Mouse (Mus musculus) limb, embryonic 15.5 days (tissue): Measurements from ENCODE around the gene Tbc1d15. TPM values are rescaled to one million over a fixed set of nuclear protein-coding genes. Genes with fewer than 3 reads are reported as not detected.
A peak's percentile ranks its signal among the peaks of the same experiment; 100 is the strongest.

Experiments used
- ATAC-seq: fragments of 200-750 bp; cut with Nextera tagmentation; 2 replicates; pipeline ENCODE4 v1.8.0; 2017; ENCODE audit warnings: low read depth, moderate TSS enrichment; ENCODE audit not compliant: insufficient number of reproducible peaks, low FRiP score, low TSS enrichment
- H3K27ac ChIP-seq: fragments of 300-500 bp; sonication (generic); 2 replicates; pipeline ENCODE4 v1.5.1; 2015; ENCODE audit warnings: moderate library complexity, mild to moderate bottlenecking, inconsistent platforms
- H3K27me3 ChIP-seq: fragments of 300-500 bp; sonication (generic); 2 replicates; pipeline ENCODE4 v1.6.1; 2015; ENCODE audit warnings: inconsistent platforms
- H3K36me3 ChIP-seq: fragments of 300-500 bp; sonication (generic); 2 replicates; pipeline ENCODE4 v1.6.1; 2015; ENCODE audit warnings: inconsistent platforms
- H3K4me1 ChIP-seq: fragments of 300-500 bp; sonication (generic); 2 replicates; pipeline ENCODE4 v1.6.1; 2015; ENCODE audit warnings: inconsistent platforms
- H3K4me2 ChIP-seq: fragments of 300-500 bp; sonication (generic); 2 replicates; pipeline ENCODE4 v1.6.1; 2015; ENCODE audit warnings: mild to moderate bottlenecking, inconsistent platforms
- H3K4me3 ChIP-seq: fragments of 300-500 bp; sonication (generic); 2 replicates; pipeline ENCODE4 v1.5.1; 2015; ENCODE audit warnings: mild to moderate bottlenecking, inconsistent platforms
- H3K9ac ChIP-seq: fragments of 300-500 bp; sonication (generic); 2 replicates; pipeline ENCODE4 v1.6.1; 2015; ENCODE audit warnings: inconsistent platforms
- H3K9me3 ChIP-seq: fragments of 300-500 bp; sonication (generic); 2 replicates; pipeline ENCODE4 v1.6.1; 2016; ENCODE audit warnings: inconsistent platforms
- WGBS: fragments of 180-500 bp; shearing (Covaris S2); methylation state at CpG from one replicate; pipeline ENCODE4 v1.1.7; 2015; 5-methylcytosine and 5-hydroxymethylcytosine counted together
- polyA plus RNA-seq: library from polyadenylated mRNA; unstranded; fragments of >200 nt; fragmentation: Nextera tagmentation; extraction: Ambion mirVana; gene quantifications from 2 replicates; pipeline ENCODE4 v1.2.1, GENCODE M21; 2015

The Tbc1d15 gene
- polyA plus RNA-seq: 52.5 and 59.9 TPM in 2 replicates

DNA sequence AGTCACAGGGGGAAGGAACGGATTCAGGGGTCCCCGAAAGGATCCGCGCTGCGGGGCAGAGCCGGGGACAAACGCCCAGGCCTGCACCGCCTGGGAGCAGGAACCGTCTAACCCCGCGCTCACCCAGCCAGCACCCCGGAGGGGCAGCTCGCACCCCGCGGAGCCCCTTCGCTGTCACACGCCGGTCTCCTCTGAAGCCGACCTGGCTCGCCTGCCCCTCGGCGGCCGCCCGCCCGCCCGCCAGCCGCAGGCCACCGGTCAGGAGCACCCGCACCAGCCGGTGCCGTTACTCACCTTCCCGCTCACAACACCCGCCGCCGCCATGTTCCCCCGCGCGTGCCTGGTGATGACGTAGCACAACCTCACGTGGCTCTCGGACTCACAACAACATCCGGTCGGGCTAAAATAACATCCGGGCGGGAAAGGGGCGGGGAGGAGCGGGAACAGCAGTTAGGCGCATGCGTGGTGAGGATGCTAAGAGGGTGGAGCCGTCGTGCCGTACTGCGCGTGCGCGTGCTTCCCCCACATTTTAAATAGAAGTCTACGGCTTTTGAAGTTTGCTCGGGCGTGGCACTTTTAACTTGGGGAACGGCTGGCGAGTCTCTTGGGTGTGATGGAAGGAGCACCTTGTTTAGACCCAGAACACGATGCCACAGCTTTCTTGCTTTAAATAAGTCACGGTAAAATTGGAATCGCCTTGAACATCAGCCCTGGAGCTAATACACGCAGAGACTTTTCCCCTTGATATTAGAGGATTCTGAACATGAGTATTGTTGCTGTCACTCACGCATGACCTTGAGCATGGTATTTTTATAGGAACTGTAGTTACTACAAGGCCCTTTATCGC, at the start of gene Tbc1d15:
Gene Tbc1d15 (minus strand): TSS at position 380 of the 847 bp plus-strand sequence.
- no peaks in the 10 kb centered on the region for H3K9me3 ChIP-seq
- peak within 1 kb of the TSS; percentile 73 for H3K4me3 ChIP-seq
- H3K27ac ChIP-seq: peak within 1 kb of the TSS; percentile 74
- no peaks in the 10 kb centered on the region for H3K27me3 ChIP-seq
- peak; percentile 93 for ATAC-seq
- H3K36me3 ChIP-seq: no peaks in the 10 kb centered on the region
- under 1% methylated on average over 67 of the region's 67 CpGs for WGBS
- peak within 1 kb of the TSS; percentile 62 for H3K4me2 ChIP-seq
- H3K9ac ChIP-seq: peak within 1 kb of the TSS; percentile 74
- H3K4me1 ChIP-seq: peaks cover 18% of the 10 kb centered on the region

DNA sequence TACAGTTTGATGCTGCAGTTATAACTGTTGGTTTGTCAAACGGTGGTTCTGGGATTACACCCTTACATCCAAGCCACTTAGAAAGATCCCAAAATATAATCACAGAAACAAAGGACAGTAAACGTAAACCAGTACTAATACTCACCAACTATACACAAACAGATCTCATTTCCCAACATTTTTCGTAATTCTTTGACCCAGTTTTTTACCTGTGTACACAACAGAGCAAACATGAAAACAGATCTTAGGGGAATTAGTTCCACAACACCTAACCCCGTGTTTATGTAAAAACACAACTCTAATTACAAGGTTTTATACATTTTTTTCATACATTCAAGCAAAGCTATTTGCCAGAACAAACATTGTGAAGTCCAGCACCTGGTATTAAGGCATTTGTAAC, 47.4 kb upstream of the Tbc1d15 start:
- Histone ChIP-seq H3K36me3 (peaks cover 57% of the 10 kb centered on the region), H3K4me2 (no peak overlapping the region), H3K9ac (no peak overlapping the region), H3K27ac (no peak overlapping the region), H3K4me1 (no peaks in the 10 kb centered on the region), H3K4me3 (no peak overlapping the region), H3K9me3 (no peaks in the 10 kb centered on the region), H3K27me3 (no peaks in the 10 kb centered on the region)
- WGBS: 87% methylated on average over 4 of the region's 4 CpGs
- ATAC-seq: no peak

- Histone ChIP-seq H3K4me3 (no peak overlapping the region), H3K4me1 (no peaks in the 10 kb centered on the region), H3K9me3 (no peaks in the 10 kb centered on the region), H3K27me3 (no peaks in the 10 kb centered on the region), H3K4me2 (no peak overlapping the region), H3K27ac (no peak overlapping the region), H3K9ac (no peak overlapping the region), H3K36me3 (peaks cover 68% of the 10 kb centered on the region)
- WGBS: 91% methylated on average over 5 of the region's 5 CpGs
- no peak for ATAC-seq
These were observed 46.3 kb upstream of the Tbc1d15 start for GRCm38 (mm10) chr10:115297582-115297981.

DNA sequence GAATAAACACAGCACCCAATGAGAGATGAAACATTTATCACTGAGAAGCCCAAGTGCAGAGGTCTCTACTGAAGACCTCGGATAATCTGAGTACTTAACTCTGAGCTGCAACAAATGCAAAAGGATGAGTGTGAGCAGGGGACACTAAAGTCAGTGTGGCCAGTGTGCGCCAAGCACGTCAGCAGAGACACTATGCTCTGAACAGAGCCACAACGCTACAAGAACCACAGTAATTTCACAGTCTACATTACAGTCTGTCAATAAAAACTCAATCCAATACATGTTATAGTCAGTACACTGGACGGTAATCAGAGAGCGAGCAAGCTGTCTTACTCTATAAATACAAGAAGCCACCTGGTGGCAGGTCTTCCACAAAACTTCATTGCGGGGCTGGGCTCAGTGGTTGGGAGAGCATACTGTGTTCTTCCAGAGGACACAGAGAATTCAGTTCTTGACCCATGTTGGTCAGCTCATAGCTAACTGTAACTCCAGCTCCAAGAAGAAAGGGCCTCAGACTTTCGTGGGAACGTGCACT, 45.2 kb upstream of the Tbc1d15 start:
- no peak for ATAC-seq
- 67% methylated on average over 9 of the region's 9 CpGs for WGBS

DNA sequence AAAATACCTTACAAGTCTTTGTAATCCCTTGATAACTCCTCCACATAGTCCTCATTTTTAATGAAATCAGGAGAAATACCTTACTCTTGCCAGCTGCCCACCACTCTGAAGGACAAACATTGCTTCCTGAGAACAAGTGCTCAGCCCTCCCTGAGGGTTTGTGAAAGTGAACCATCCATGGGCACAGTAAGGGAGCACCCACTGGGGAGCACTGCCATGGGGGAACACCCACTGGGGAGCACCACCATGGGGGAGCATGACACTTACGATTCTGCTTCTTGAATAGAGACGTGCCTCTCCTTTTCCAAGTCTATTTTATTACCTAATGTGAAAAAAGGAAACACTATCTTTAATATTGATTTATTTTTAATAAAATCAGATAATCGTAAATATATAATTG, 43.9 kb upstream of the Tbc1d15 start:
- ATAC-seq: no peak
- H3K4me1 ChIP-seq: no peaks in the 10 kb centered on the region
- H3K9ac ChIP-seq: no peak overlapping the region
- no peak overlapping the region for H3K4me3 ChIP-seq
- no peaks in the 10 kb centered on the region for H3K9me3 ChIP-seq
- H3K27ac ChIP-seq: no peak overlapping the region
- no peaks in the 10 kb centered on the region for H3K27me3 ChIP-seq
- 96% methylated on average over 3 of the region's 3 CpGs for WGBS
- H3K4me2 ChIP-seq: no peak overlapping the region
- peaks cover 71% of the 10 kb centered on the region for H3K36me3 ChIP-seq

More for the DNA sequence above, 45.2 kb upstream of the Tbc1d15 start:
- Histone ChIP-seq H3K36me3 (peaks cover 73% of the 10 kb centered on the region), H3K27ac (no peak overlapping the region), H3K4me2 (no peak overlapping the region), H3K9ac (no peak overlapping the region), H3K4me1 (no peaks in the 10 kb centered on the region), H3K4me3 (no peak overlapping the region), H3K27me3 (no peaks in the 10 kb centered on the region), H3K9me3 (no peaks in the 10 kb centered on the region)

DNA sequence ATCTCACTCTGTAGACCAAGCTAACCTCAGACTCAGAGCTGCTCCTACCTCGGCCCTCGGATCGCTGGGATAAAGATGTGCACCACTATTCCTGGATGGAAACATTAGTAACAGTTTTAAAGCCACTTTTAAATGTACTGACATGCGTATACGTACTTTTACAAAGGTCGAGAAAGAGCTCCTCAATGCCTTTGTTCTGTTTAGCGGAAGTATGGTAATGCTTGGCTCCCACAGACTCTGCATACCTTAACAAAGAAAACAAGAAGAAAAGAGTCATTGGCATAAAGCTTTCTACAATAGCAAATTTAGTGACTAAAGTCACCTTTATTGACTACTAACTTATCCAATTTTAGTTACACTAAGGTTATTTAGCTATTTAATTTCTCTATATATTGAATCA, 43.4 kb upstream of the Tbc1d15 start:
- no peak for ATAC-seq

GRCm38 (mm10) chr10:115293946-115294345, 42.7 kb upstream of the Tbc1d15 start:
- no peaks in the 10 kb centered on the region for H3K9me3 ChIP-seq
- H3K9ac ChIP-seq: no peak overlapping the region
- H3K4me3 ChIP-seq: no peak overlapping the region
- no peak for ATAC-seq
- 88% methylated on average over 7 of the region's 7 CpGs for WGBS
- peaks cover 70% of the 10 kb centered on the region for H3K36me3 ChIP-seq
- no peaks in the 10 kb centered on the region for H3K4me1 ChIP-seq
- no peak overlapping the region for H3K27ac ChIP-seq
- no peaks in the 10 kb centered on the region for H3K27me3 ChIP-seq
- no peak overlapping the region for H3K4me2 ChIP-seq

More for the DNA sequence above, 43.4 kb upstream of the Tbc1d15 start:
- Histone ChIP-seq H3K9me3 (no peaks in the 10 kb centered on the region), H3K4me1 (no peaks in the 10 kb centered on the region), H3K27me3 (no peaks in the 10 kb centered on the region), H3K4me2 (no peak overlapping the region), H3K36me3 (peaks cover 70% of the 10 kb centered on the region), H3K27ac (no peak overlapping the region), H3K4me3 (no peak overlapping the region), H3K9ac (no peak overlapping the region)
- WGBS: 94% methylated on average over 7 of the region's 7 CpGs

DNA sequence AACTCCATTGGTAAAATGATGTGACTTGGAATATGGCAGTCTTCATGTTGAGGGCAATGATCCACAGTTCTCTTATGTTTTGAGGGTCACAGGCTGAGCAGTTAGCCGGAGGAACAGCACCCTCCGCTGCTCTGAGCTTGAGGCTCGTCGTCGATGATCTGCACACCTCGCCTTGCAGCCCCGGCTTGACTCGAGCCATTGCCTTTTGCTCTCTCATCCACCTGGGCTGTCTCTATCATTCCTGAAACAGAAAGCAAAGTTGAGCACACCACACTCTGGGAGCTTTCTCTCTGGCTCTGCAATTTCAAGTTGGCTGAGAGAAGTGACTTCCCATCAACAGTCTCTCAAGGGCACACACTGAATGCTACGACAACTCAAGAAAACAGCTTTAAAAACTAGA, 39.4 kb upstream of the Tbc1d15 start:
- ATAC-seq: no peak
- Histone ChIP-seq H3K9ac (no peak overlapping the region), H3K4me3 (no peak overlapping the region), H3K27me3 (no peaks in the 10 kb centered on the region), H3K9me3 (no peaks in the 10 kb centered on the region), H3K27ac (no peak overlapping the region), H3K36me3 (peaks cover 73% of the 10 kb centered on the region), H3K4me2 (no peak overlapping the region), H3K4me1 (no peaks in the 10 kb centered on the region)
- 95% methylated on average over 9 of the region's 9 CpGs for WGBS

DNA sequence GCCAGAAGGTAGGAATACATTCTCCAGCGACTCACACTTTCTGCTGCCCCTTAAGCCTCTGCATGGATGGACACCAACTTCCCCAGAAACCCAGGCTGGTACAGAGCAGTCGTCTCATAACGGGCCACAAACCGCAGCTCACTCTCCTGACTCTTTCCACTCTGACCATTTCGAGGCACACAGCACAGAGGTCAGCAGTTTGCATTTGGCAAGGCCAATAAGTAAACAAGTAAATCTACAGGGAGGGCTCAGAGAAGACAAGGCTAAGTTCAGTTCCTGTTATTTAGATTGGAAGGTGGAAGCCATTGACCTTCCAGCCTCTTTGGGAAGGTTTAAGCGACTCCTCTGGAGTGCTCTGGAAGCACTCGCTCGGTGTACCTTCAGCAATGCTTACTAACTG, 37.6 kb upstream of the Tbc1d15 start:
- ATAC-seq: no peak
- H3K4me3 ChIP-seq: no peak overlapping the region
- no peaks in the 10 kb centered on the region for H3K27me3 ChIP-seq
- H3K27ac ChIP-seq: no peak overlapping the region
- no peaks in the 10 kb centered on the region for H3K4me1 ChIP-seq
- H3K36me3 ChIP-seq: peaks cover 62% of the 10 kb centered on the region
- no peak overlapping the region for H3K4me2 ChIP-seq
- no peak overlapping the region for H3K9ac ChIP-seq
- no peaks in the 10 kb centered on the region for H3K9me3 ChIP-seq
- 89% methylated on average over 8 of the region's 8 CpGs for WGBS

GRCm38 (mm10) chr10:115284170-115284569, 32.9 kb upstream of the Tbc1d15 start:
- Histone ChIP-seq H3K9ac (no peak overlapping the region), H3K27me3 (no peaks in the 10 kb centered on the region), H3K4me2 (no peak overlapping the region), H3K36me3 (peaks cover 22% of the 10 kb centered on the region), H3K9me3 (no peaks in the 10 kb centered on the region), H3K4me1 (no peaks in the 10 kb centered on the region), H3K27ac (no peak overlapping the region), H3K4me3 (no peak overlapping the region)
- WGBS: 73% methylated on average over 10 of the region's 10 CpGs
- ATAC-seq: no peak

DNA sequence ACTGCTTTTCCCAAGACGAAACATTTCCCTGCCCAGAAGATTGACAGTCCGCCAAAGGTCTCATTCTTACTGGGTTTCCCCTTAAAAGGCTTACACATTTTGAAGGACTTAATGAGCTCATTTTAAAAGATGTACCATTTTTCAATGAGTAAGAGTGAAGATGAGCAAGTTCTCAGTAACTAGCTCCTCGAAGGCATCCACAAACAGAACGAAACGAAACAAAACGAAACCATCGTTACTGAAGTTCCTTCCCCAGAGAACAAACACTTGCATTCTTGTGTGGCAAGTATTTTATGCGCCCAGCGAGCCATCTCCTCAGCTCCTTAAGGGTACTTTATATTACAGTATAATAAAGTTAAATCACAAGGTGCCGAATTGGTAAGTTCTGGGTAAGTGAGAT, 30.1 kb upstream of the Tbc1d15 start:
- Histone ChIP-seq H3K4me3 (no peak overlapping the region), H3K36me3 (peaks cover 3% of the 10 kb centered on the region), H3K27ac (no peak overlapping the region), H3K9ac (no peak overlapping the region), H3K4me2 (no peak overlapping the region), H3K4me1 (no peaks in the 10 kb centered on the region), H3K27me3 (no peaks in the 10 kb centered on the region), H3K9me3 (no peaks in the 10 kb centered on the region)
- 88% methylated on average over 10 of the region's 10 CpGs for WGBS
- ATAC-seq: no peak

- 49% methylated on average over 5 of the region's 5 CpGs for WGBS
- no peak for ATAC-seq
- H3K9ac ChIP-seq: no peak overlapping the region
- H3K36me3 ChIP-seq: no peaks in the 10 kb centered on the region
- no peaks in the 10 kb centered on the region for H3K4me1 ChIP-seq
- no peak overlapping the region for H3K4me3 ChIP-seq
- no peaks in the 10 kb centered on the region for H3K9me3 ChIP-seq
- H3K27ac ChIP-seq: no peak overlapping the region
- H3K27me3 ChIP-seq: no peaks in the 10 kb centered on the region
- no peak overlapping the region for H3K4me2 ChIP-seq
These were observed 20.4 kb upstream of the Tbc1d15 start for GRCm38 (mm10) chr10:115271649-115272048.
